Mouse (Mus musculus) midbrain, embryonic 14.5 days (tissue): ENCODE measurements around the gene Unc13b. TPM values are rescaled to one million over a fixed set of nuclear protein-coding genes. Genes with fewer than 3 reads are reported as not detected.
A peak's percentile ranks its signal among the peaks of the same experiment; 100 is the strongest.

Experiments used
- ATAC-seq: fragments of 200-750 bp; cut with Nextera tagmentation; 2 replicates; pipeline ENCODE4 v1.8.0; 2017; ENCODE audit warnings: moderate number of reproducible peaks, moderate library complexity; ENCODE audit not compliant: low FRiP score, low TSS enrichment
- DNase-seq: peaks from one replicate; pipeline ENCODE4 v3.0.0-alpha.2; 2015
- H3K27ac ChIP-seq: fragments of 300-500 bp; sonication (generic); replicated peaks from 2 replicates; pipeline ENCODE4 v1.5.1; 2014; ENCODE audit warnings: mild to moderate bottlenecking, low read depth, low read length, moderate library complexity
- H3K27me3 ChIP-seq: fragments of 300-500 bp; sonication (generic); 2 replicates; pipeline ENCODE4 v1.6.1; 2014; ENCODE audit warnings: low read length, control low read depth, mixed read lengths; ENCODE audit not compliant: control insufficient read depth, insufficient read depth
- H3K36me3 ChIP-seq: fragments of 300-500 bp; sonication (generic); 2 replicates; pipeline ENCODE4 v1.6.1; 2014; ENCODE audit warnings: low read length, control low read depth; ENCODE audit not compliant: control insufficient read depth, insufficient read depth
- H3K4me1 ChIP-seq: fragments of 300-500 bp; sonication (generic); 2 replicates; pipeline ENCODE4 v1.6.1; 2014; ENCODE audit warnings: mild to moderate bottlenecking, antibody characterized with exemption, low read length, control low read depth; ENCODE audit not compliant: control insufficient read depth, insufficient read depth
- H3K4me2 ChIP-seq: fragments of 300-500 bp; sonication (generic); 2 replicates; pipeline ENCODE4 v1.6.1; 2014; ENCODE audit warnings: mild to moderate bottlenecking, low read length, moderate library complexity
- H3K4me3 ChIP-seq: fragments of 300-500 bp; sonication (generic); replicated peaks from 2 replicates; pipeline ENCODE4 v1.5.1; 2014; ENCODE audit warnings: low read depth, low read length
- H3K9ac ChIP-seq: fragments of 300-500 bp; sonication (generic); replicated peaks from 2 replicates; pipeline ENCODE4 v1.6.1; 2014; ENCODE audit warnings: mild to moderate bottlenecking, low read length, moderate library complexity
- H3K9me3 ChIP-seq: fragments of 300-500 bp; sonication (generic); 2 replicates; pipeline ENCODE4 v1.6.1; 2016; ENCODE audit warnings: low read length, control low read depth, mixed read lengths; ENCODE audit not compliant: control insufficient read depth
- WGBS: fragments of 180-500 bp; shearing (Covaris S2); extraction: QIAGEN DNeasy Blood & Tissue Kit; methylation state at CpG from one replicate; pipeline ENCODE4 v1.1.7; 2014; 5-methylcytosine and 5-hydroxymethylcytosine counted together
- polyA plus RNA-seq: library from polyadenylated mRNA; unstranded; fragments of >200 nt; fragmentation: Nextera tagmentation; extraction: Ambion mirVana; gene quantifications from 2 replicates; pipeline ENCODE4 v1.2.1, GENCODE M21; 2014

Gene Unc13b
- polyA plus RNA-seq, 1 experiment from 2014 or later = 20.4 TPM

DNA sequence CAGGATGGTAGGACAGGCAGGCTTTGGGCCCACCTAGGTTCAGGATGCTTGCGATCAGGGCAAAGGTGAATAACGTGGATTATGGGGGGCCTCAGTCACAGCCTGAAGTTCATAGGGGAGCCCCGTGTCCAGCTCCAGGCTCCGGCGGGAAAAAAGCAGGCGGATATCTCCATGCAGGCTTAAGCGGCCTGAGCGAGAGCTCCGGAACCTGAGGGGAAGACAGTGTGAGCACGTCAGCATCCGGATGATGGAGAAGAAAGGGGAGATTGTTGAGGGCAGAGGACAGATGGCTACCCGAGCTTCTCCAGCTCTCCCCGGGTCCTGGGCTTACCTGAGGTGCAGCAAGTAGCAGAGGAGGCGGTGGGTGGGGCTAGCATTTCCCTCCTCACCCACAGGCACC lies 25.3 kb upstream of the Unc13b start:
- H3K36me3 ChIP-seq = peaks cover 57% of the 10 kb centered on the region
- H3K4me2 ChIP-seq = no peak overlapping the region
- H3K4me1 ChIP-seq = peaks cover 37% of the 10 kb centered on the region
- H3K4me3 ChIP-seq = no peak overlapping the region
- no peak for ATAC-seq
- H3K9me3 ChIP-seq = no peaks in the 10 kb centered on the region
- peak overlapping the region; percentile 20; the same call in 1 of the 2 replicates for H3K27ac ChIP-seq
- H3K27me3 ChIP-seq = no peaks in the 10 kb centered on the region
- no peak for DNase-seq
- H3K9ac ChIP-seq = no peak overlapping the region
- WGBS = 87% methylated on average over 14 of the region's 14 CpGs

DNA sequence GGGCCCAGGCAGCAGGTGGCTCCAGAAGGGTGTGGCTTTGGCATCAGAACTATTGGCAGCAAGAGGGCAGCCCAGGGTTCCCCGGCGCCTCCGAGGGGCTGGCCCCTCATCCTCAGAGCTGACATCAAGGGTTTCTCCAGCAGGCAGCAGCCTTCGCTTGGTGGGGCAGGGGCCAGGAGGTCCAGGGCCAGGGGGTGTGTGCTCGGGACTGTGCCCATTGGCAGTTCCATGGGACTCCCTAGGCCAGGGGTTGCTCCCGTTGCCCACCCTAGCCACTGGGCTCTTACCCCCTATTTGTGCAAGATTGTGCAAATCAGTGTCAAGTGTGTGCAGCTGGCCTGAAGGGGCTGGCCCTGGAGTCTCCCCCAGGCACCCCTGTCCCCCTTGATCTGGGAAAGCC lies 22.9 kb upstream of the Unc13b start:
- WGBS = 93% methylated on average over 6 of the region's 6 CpGs
- no peak overlapping the region for H3K4me2 ChIP-seq
- no peak overlapping the region for H3K9ac ChIP-seq
- H3K9me3 ChIP-seq = no peaks in the 10 kb centered on the region
- no peaks in the 10 kb centered on the region for H3K27me3 ChIP-seq
- H3K4me3 ChIP-seq = no peak overlapping the region
- DNase-seq = no peak
- peaks cover 44% of the 10 kb centered on the region for H3K4me1 ChIP-seq
- peaks cover 46% of the 10 kb centered on the region for H3K36me3 ChIP-seq
- ATAC-seq = no peak
- no peak overlapping the region for H3K27ac ChIP-seq

DNA sequence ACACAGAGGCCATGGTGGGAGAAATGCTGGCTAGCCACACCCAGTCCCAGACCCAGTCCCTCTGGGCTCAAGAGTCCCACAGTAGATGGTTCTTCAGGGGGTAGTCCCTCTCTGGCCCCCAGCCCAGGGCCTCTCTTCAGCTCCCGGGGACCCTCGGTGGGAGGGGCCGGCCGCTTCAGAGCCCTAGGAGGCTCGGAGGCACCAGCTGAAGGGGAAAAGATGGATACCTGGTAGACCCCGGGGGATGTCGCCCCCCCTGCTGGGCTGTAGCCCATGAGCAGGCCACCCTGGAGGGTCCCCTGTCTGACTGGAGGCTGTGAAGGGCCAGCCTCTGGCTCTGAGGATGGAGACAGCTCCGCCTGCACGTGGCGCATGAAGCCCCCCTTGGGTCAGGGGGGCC lies 22.4 kb upstream of the Unc13b start:
- Histone ChIP-seq H3K36me3 (peaks cover 46% of the 10 kb centered on the region), H3K4me3 (no peak overlapping the region), H3K27me3 (no peaks in the 10 kb centered on the region), H3K9me3 (no peaks in the 10 kb centered on the region), H3K4me1 (peaks cover 46% of the 10 kb centered on the region), H3K9ac (no peak overlapping the region), H3K4me2 (no peak overlapping the region), H3K27ac (no peak overlapping the region)
- no peak for ATAC-seq
- WGBS = 91% methylated on average over 10 of the region's 10 CpGs
- no peak for DNase-seq

- H3K27me3 ChIP-seq = no peaks in the 10 kb centered on the region
- no peak overlapping the region for H3K4me3 ChIP-seq
- H3K9me3 ChIP-seq = no peaks in the 10 kb centered on the region
- no peak overlapping the region for H3K27ac ChIP-seq
- peaks cover 33% of the 10 kb centered on the region for H3K4me1 ChIP-seq
- peak overlapping the region; percentile 85 for H3K4me2 ChIP-seq
- DNase-seq (no peak), ATAC-seq (no peak)
- peaks cover 41% of the 10 kb centered on the region for H3K36me3 ChIP-seq
- H3K9ac ChIP-seq = no peak overlapping the region
- WGBS = 76% methylated on average over 4 of the region's 4 CpGs
These were observed 20.7 kb upstream of the Unc13b start for GRCm38 (mm10) chr4:43037860-43038566.

GRCm38 (mm10) chr4:43038567-43039495 lies 19.9 kb upstream of the Unc13b start:
- WGBS = 60% methylated on average over 15 of the region's 15 CpGs
- ATAC-seq (no peak), DNase-seq (peak; percentile 45)
- Histone ChIP-seq H3K9ac (peak overlapping the region; percentile 77), H3K27me3 (no peaks in the 10 kb centered on the region), H3K4me2 (peak overlapping the region; percentile 85), H3K4me1 (peaks cover 41% of the 10 kb centered on the region), H3K27ac (peak overlapping the region; percentile 78; the same call in 1 of the 2 replicates), H3K4me3 (peak overlapping the region; percentile 61), H3K36me3 (peaks cover 33% of the 10 kb centered on the region), H3K9me3 (no peaks in the 10 kb centered on the region)

DNA sequence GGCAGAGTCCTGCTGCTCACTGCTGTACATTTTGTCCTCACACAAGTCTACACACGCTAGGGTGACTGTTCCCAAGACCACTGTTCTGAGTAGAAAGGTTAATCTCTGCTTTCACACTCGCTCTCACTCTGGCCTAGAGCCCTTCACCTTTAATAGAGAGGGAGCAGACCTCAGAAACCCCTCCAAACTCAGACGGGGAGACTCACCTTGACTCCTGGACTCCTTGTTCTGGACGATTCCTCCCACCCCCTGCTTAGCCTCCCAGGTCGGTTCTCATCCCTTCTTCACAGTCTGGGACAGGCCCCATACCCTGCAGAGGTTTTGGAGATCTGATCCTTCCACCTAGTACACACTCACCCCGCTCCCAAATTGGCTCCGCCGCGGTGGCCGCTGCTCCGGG lies 19.1 kb upstream of the Unc13b start:
- Histone ChIP-seq H3K4me2 (peak overlapping the region; percentile 85), H3K4me3 (peak overlapping the region; percentile 61), H3K4me1 (peaks cover 49% of the 10 kb centered on the region), H3K9me3 (no peaks in the 10 kb centered on the region), H3K27me3 (no peaks in the 10 kb centered on the region), H3K9ac (peak overlapping the region; percentile 77), H3K27ac (peak overlapping the region; percentile 78), H3K36me3 (peaks cover 25% of the 10 kb centered on the region)
- ATAC-seq = no peak; the same call in 1 of the 2 replicates
- under 1% methylated on average over 11 of the region's 11 CpGs for WGBS
- DNase-seq = peak; percentile 8

GRCm38 (mm10) chr4:43040114-43040572 lies 18.6 kb upstream of the Unc13b start:
- H3K4me1 ChIP-seq = peaks cover 53% of the 10 kb centered on the region
- H3K27me3 ChIP-seq = no peaks in the 10 kb centered on the region
- ATAC-seq = peak; percentile 95

DNA sequence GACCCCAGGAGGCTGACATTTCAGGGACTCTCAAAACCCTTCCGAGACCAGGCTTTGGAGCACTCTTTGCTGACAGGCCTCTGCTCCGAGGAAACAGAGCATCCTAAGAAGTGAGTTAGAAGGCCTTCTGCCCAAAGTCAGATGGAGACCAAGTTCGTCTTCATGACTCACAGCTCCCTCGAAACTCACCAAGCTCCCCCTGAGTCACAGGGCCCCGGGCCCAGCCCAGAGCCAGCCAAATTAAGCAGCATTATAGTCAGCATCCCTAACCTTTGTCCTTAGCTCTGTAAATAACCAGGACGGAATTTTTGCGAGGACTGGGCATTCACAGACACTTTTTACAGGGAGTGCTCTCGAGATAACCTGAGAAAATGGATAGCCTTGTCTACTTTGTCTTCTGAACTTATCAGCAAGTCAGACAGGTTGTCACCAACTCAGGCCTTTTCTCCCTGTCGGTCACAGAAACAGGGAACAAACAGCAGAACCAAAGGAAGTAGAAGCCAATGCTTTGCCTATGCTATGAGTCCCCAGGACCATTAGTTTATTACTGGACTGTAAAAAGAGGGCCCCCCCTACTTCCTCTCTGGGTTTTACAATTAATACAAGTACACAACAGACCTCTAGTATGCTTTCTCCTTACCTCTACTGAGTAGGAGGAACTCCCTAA lies 17.7 kb upstream of the Unc13b start:
- no peak overlapping the region for H3K4me3 ChIP-seq
- peak overlapping the region; percentile 18; the same call in 1 of the 2 replicates for H3K9ac ChIP-seq
- peaks cover 11% of the 10 kb centered on the region for H3K36me3 ChIP-seq
- ATAC-seq (no peak), DNase-seq (no peak)
- H3K9me3 ChIP-seq = no peaks in the 10 kb centered on the region
- H3K4me2 ChIP-seq = peak overlapping the region; percentile 85
- peaks cover 53% of the 10 kb centered on the region for H3K4me1 ChIP-seq
- WGBS = 51% methylated on average over 9 of the region's 9 CpGs
- H3K27ac ChIP-seq = peak overlapping the region; percentile 78
- H3K27me3 ChIP-seq = no peaks in the 10 kb centered on the region

More at GRCm38 (mm10) chr4:43040114-43040572, 18.6 kb upstream of the Unc13b start:
- Histone ChIP-seq H3K9me3 (no peaks in the 10 kb centered on the region), H3K4me2 (peak overlapping the region; percentile 85), H3K27ac (peak overlapping the region; percentile 78), H3K9ac (peak overlapping the region; percentile 77), H3K4me3 (peak overlapping the region; percentile 61), H3K36me3 (peaks cover 20% of the 10 kb centered on the region)
- WGBS = 0% methylated on average over 25 of the region's 25 CpGs
- peak; percentile 97 for DNase-seq
